Mouse (Mus musculus) liver, postnatal 0 days (tissue): ENCODE results near the gene Pgs1. TPM values are rescaled to one million over a fixed set of nuclear protein-coding genes. Genes with fewer than 3 reads are reported as not detected.

Source experiments
- ATAC-seq: fragments of 200-750 bp; cut with Nextera tagmentation; 2 replicates; pipeline ENCODE4 v1.8.0; 2017; ENCODE audit warnings: mild to moderate bottlenecking, moderate library complexity
- DNase-seq: peaks from one replicate; pipeline ENCODE4 v3.0.0-alpha.2; 2016
- H3K27ac ChIP-seq: fragments of 300-500 bp; sonication (generic); 2 replicates; pipeline ENCODE4 v1.5.1; 2014; ENCODE audit warnings: antibody characterized with exemption, moderate library complexity, mild to moderate bottlenecking, low read depth
- H3K27me3 ChIP-seq: fragments of 300-500 bp; sonication (generic); 2 replicates; pipeline ENCODE4 v1.6.1; 2014; ENCODE audit warnings: low read length, control low read depth, mixed read lengths; ENCODE audit not compliant: insufficient read depth
- H3K36me3 ChIP-seq: fragments of 300-500 bp; sonication (generic); replicated peaks from 2 replicates; pipeline ENCODE4 v1.6.1; 2014; ENCODE audit warnings: mild to moderate bottlenecking, control low read depth, low read length, moderate library complexity, mixed read lengths; ENCODE audit not compliant: insufficient read depth
- H3K4me1 ChIP-seq: fragments of 300-500 bp; sonication (generic); 2 replicates; pipeline ENCODE4 v1.6.1; 2014; ENCODE audit warnings: antibody characterized with exemption, mild to moderate bottlenecking, control low read depth; ENCODE audit not compliant: insufficient read depth
- H3K4me2 ChIP-seq: fragments of 300-500 bp; sonication (generic); 2 replicates; pipeline ENCODE4 v1.6.1; 2014; ENCODE audit warnings: low read depth, mild to moderate bottlenecking, low read length, moderate library complexity, mixed read lengths
- H3K4me3 ChIP-seq: fragments of 300-500 bp; sonication (generic); 2 replicates; pipeline ENCODE4 v1.5.1; 2014; ENCODE audit warnings: low read depth, low read length
- H3K9ac ChIP-seq: fragments of 300-500 bp; sonication (generic); replicated peaks from 2 replicates; pipeline ENCODE4 v1.6.1; 2014; ENCODE audit warnings: mild to moderate bottlenecking, moderate library complexity
- H3K9me3 ChIP-seq: fragments of 300-500 bp; sonication (generic); 2 replicates; pipeline ENCODE4 v1.6.1; 2016; ENCODE audit warnings: mild to moderate bottlenecking, control low read depth, low read length, mixed read lengths
- CTCF ChIP-seq: sonication (generic); IDR thresholded peaks from 2 replicates; pipeline ENCODE4 v1.5.1; 2016; ENCODE audit warnings: antibody characterized with exemption, low read depth
- EP300 ChIP-seq: IDR thresholded peaks from 2 replicates; pipeline ENCODE4 v1.6.1; 2016; ENCODE audit warnings: antibody characterized with exemption, low read depth, mild to moderate bottlenecking
- WGBS: fragments of 180-500 bp; shearing (Covaris S2); extraction: QIAGEN DNeasy Blood & Tissue Kit; methylation state at CpG from one replicate; pipeline ENCODE4 v1.1.7; 2014; ENCODE audit not compliant: insufficient replicate concordance; 5-methylcytosine and 5-hydroxymethylcytosine counted together
- polyA plus RNA-seq: library from polyadenylated mRNA; unstranded; fragments of >200 nt; fragmentation: Nextera tagmentation; extraction: Ambion mirVana; gene quantifications from 2 replicates; pipeline ENCODE4 v1.2.1, GENCODE M21; 2015

Pgs1 gene
- polyA plus RNA-seq, 1 experiment from 2014 or later = 10.1 TPM

DNA sequence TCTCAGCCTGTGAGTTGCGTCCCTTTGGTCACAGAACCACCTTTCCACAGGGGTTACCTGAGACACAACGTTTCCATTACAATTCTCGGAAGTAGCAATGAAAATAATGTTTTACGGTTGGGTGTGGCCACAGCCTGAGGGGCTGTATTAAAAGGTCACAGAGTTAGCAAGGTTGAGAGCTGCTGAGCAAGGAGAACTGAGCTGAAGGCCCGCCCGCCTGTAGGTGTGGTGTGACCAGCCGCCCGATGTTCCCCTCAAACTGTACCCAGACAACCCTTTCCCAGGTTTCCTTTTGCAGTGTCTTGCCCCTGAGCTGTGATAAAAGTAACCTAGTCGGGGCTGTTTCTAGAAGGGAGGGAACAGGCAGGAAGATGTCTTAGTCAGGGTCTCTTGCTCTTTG, 49.0 kb downstream of the Pgs1 start:
- 60% methylated on average over 9 of the region's 9 CpGs for WGBS
- DNase-seq = no peak
- H3K27ac ChIP-seq = no peak overlapping the region
- no peak overlapping the region for H3K4me3 ChIP-seq
- TF ChIP-seq EP300 (no peak), CTCF (no peak)
- H3K9ac ChIP-seq = no peak overlapping the region
- no peaks in the 10 kb centered on the region for H3K9me3 ChIP-seq
- no peaks in the 10 kb centered on the region for H3K4me1 ChIP-seq
- ATAC-seq = no peak
- no peaks in the 10 kb centered on the region for H3K27me3 ChIP-seq
- no peak overlapping the region for H3K4me2 ChIP-seq
- no peaks in the 10 kb centered on the region for H3K36me3 ChIP-seq

GRCm38 (mm10) chr11:118042791-118043190, 56.7 kb downstream of the Pgs1 start:
- H3K4me3 ChIP-seq = no peak overlapping the region
- no peaks in the 10 kb centered on the region for H3K27me3 ChIP-seq
- no peaks in the 10 kb centered on the region for H3K4me1 ChIP-seq
- H3K27ac ChIP-seq = no peak overlapping the region
- 80% methylated on average over 9 of the region's 9 CpGs for WGBS
- H3K4me2 ChIP-seq = no peak overlapping the region
- TF ChIP-seq CTCF = no peak
- no peak for TF ChIP-seq EP300
- no peak for DNase-seq
- H3K36me3 ChIP-seq = no peaks in the 10 kb centered on the region
- ATAC-seq = no peak
- H3K9me3 ChIP-seq = no peaks in the 10 kb centered on the region
- no peak overlapping the region for H3K9ac ChIP-seq

DNA sequence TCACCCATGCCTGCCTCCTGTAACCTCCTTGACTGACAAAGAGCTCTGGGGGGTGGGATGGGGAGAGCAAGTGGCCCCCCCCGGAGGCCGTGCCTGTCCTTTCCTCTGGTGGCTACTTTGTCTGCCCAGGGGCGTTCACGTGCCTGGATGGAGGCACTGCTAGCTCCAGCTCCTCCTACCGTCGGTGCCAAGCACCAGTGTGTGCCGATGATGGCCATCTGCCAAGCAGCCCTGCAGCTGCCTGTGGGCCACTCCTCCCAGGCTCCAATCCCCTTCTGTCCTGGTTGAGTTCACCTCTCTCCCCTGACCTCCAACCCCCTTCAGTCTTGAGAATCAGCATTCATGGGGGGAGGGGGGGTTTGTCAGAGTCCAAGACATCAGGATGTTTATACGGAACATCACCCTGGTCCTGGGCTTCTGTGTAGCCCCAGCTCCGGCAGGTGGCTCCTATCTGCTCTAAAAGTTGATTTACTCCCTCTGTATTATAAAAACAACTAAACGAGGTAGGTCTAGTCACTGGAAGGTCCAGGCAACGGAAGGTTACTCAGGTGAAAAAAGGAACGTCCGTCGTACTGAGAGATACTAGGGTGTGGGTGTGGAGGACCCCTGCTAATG, 57.3 kb downstream of the Pgs1 start:
- Histone ChIP-seq H3K4me3 (no peak overlapping the region), H3K36me3 (no peaks in the 10 kb centered on the region), H3K9ac (no peak overlapping the region), H3K27ac (no peak overlapping the region), H3K27me3 (no peaks in the 10 kb centered on the region), H3K4me2 (no peak overlapping the region), H3K4me1 (no peaks in the 10 kb centered on the region), H3K9me3 (no peaks in the 10 kb centered on the region)
- DNase-seq (no peak), ATAC-seq (no peak)
- 72% methylated on average over 13 of the region's 14 CpGs for WGBS
- no peak for TF ChIP-seq CTCF

GRCm38 (mm10) chr11:118049641-118050040, 63.5 kb downstream of the Pgs1 start:
- H3K27me3 ChIP-seq = no peaks in the 10 kb centered on the region
- no peak overlapping the region for H3K4me2 ChIP-seq
- H3K9me3 ChIP-seq = no peaks in the 10 kb centered on the region
- ATAC-seq = peak; percentile 63
- no peak for TF ChIP-seq CTCF
- TF ChIP-seq EP300 = no peak
- peak; percentile 44 for DNase-seq
- no peak overlapping the region for H3K27ac ChIP-seq
- H3K4me3 ChIP-seq = no peak overlapping the region
- no peaks in the 10 kb centered on the region for H3K36me3 ChIP-seq
- 36% methylated on average over 8 of the region's 8 CpGs for WGBS
- no peak overlapping the region for H3K9ac ChIP-seq
- 0 out of 2 replicates have a peak, but pooled peaks cover 2% of the 10 kb centered on the region for H3K4me1 ChIP-seq

GRCm38 (mm10) chr11:118050174-118050573, 64.1 kb downstream of the Pgs1 start:
- Histone ChIP-seq H3K27ac (no peak overlapping the region), H3K4me1 (0 out of 2 replicates have a peak, but pooled peaks cover 2% of the 10 kb centered on the region), H3K9me3 (no peaks in the 10 kb centered on the region), H3K4me3 (no peak overlapping the region), H3K27me3 (no peaks in the 10 kb centered on the region), H3K4me2 (no peak overlapping the region), H3K9ac (no peak overlapping the region), H3K36me3 (no peaks in the 10 kb centered on the region)
- WGBS = 67% methylated on average over 16 of the region's 16 CpGs
- TF ChIP-seq CTCF = no peak
- no peak for TF ChIP-seq EP300
- DNase-seq (no peak), ATAC-seq (peak; percentile 85)

GRCm38 (mm10) chr11:118058367-118058766, 72.3 kb downstream of the Pgs1 start:
- 62% methylated on average over 12 of the region's 12 CpGs for WGBS
- Histone ChIP-seq H3K27me3 (no peaks in the 10 kb centered on the region), H3K9ac (no peak overlapping the region), H3K4me1 (no peaks in the 10 kb centered on the region), H3K27ac (no peak overlapping the region), H3K9me3 (no peaks in the 10 kb centered on the region), H3K4me2 (no peak overlapping the region), H3K4me3 (no peak overlapping the region), H3K36me3 (no peaks in the 10 kb centered on the region)
- ATAC-seq = no peak
- DNase-seq = no peak
- TF ChIP-seq CTCF (no peak), EP300 (no peak)
